Mouse (Mus musculus): ENCODE measurements around the gene Hoxa11. TPM values are rescaled to one million over a fixed set of nuclear protein-coding genes. Genes with fewer than 3 reads are reported as not detected.

Hoxa11 gene
- not detected for total RNA-seq (2022)

GRCm38 (mm10) chr6:52245757-52246142 is at the start of gene Hoxa11:
Gene Hoxa11, minus strand, starts transcription at chr6:52245810.
- no peak for DNase-seq (ENCODE audit: low spot score in 2 of 2)

GRCm38 (mm10) chr6:52294616-52295015 is 49.0 kb upstream of the Hoxa11 start:
- DNase-seq (ENCODE audit: low spot score in 2 of 2) = no peak

GRCm38 (mm10) chr6:52292328-52292727 is 46.7 kb upstream of the Hoxa11 start:
- DNase-seq (ENCODE audit: low spot score in 2 of 2) = no peak

GRCm38 (mm10) chr6:52291021-52291860 is 45.6 kb upstream of the Hoxa11 start:
- DNase-seq (ENCODE audit: low spot score in 2 of 2) = no peak

- DNase-seq (ENCODE audit: low spot score in 2 of 2) = no peak
Measured at GRCm38 (mm10) chr6:52290186-52290585, 44.6 kb upstream of the Hoxa11 start.

- DNase-seq (ENCODE audit: low spot score in 2 of 2) = no peak
Measured at GRCm38 (mm10) chr6:52283896-52284295, 38.3 kb upstream of the Hoxa11 start.

- no peak for DNase-seq (ENCODE audit: low spot score in 2 of 2)
Measured at GRCm38 (mm10) chr6:52281084-52281483, 35.5 kb upstream of the Hoxa11 start.

- DNase-seq (ENCODE audit: low spot score in 2 of 2) = no peak
Measured at GRCm38 (mm10) chr6:52276920-52277319, 31.3 kb upstream of the Hoxa11 start.

- no peak for DNase-seq (ENCODE audit: low spot score in 2 of 2)
Measured at GRCm38 (mm10) chr6:52276382-52276781, 30.8 kb upstream of the Hoxa11 start.

GRCm38 (mm10) chr6:52275563-52276280 is 30.1 kb upstream of the Hoxa11 start:
- DNase-seq (ENCODE audit: low spot score in 2 of 2) = no peak

GRCm38 (mm10) chr6:52274576-52274975 is 29.0 kb upstream of the Hoxa11 start:
- DNase-seq (ENCODE audit: low spot score in 2 of 2) = no peak

- no peak for DNase-seq (ENCODE audit: low spot score in 2 of 2)
Measured at GRCm38 (mm10) chr6:52273656-52274280, 28.2 kb upstream of the Hoxa11 start.

- no peak for DNase-seq (ENCODE audit: low spot score in 2 of 2)
Measured at GRCm38 (mm10) chr6:52272766-52273655, 27.4 kb upstream of the Hoxa11 start.

- DNase-seq (ENCODE audit: low spot score in 2 of 2) = peak in 1 of 2 experiments; percentile 58
Measured at GRCm38 (mm10) chr6:52270494-52271480, 25.2 kb upstream of the Hoxa11 start.

GRCm38 (mm10) chr6:52268756-52269155 is 23.1 kb upstream of the Hoxa11 start:
- DNase-seq (ENCODE audit: low spot score in 2 of 2) = no peak

- DNase-seq (ENCODE audit: low spot score in 2 of 2) = no peak
Measured at GRCm38 (mm10) chr6:52268341-52268740, 22.7 kb upstream of the Hoxa11 start.

- DNase-seq (ENCODE audit: low spot score in 2 of 2) = no peak
Measured at GRCm38 (mm10) chr6:52267691-52268090, 22.1 kb upstream of the Hoxa11 start.

- no peak for DNase-seq (ENCODE audit: low spot score in 2 of 2)
Measured at GRCm38 (mm10) chr6:52267221-52267620, 21.6 kb upstream of the Hoxa11 start.

GRCm38 (mm10) chr6:52266666-52266985 is 21.0 kb upstream of the Hoxa11 start:
- DNase-seq (ENCODE audit: low spot score in 2 of 2) = no peak

All from layer of hippocampus, adult 8-10 months (tissue).